Mouse (Mus musculus) lung, postnatal 25 days (tissue): ENCODE measurements around the gene Tmem208.
"Not testable (repeated sequence)": the region's sequence is repeated elsewhere in the genome, so short reads cannot be mapped to it uniquely, and the experiment has no call there.

Source experiments
- DNase-seq: peaks from one replicate; pipeline ENCODE4 v3.0.0; 2022; ENCODE audit warnings: low spot score

Gene Tmem208

GRCm38 (mm10) chr8:105326141-105326672, at the start of gene Tmem208, which contains the start of gene Lrrc29:
Gene Tmem208, plus strand, starts transcription at chr8:105326354.
Gene Lrrc29, minus strand, starts transcription at chr8:105326278.
- DNase-seq: peak; percentile 98

- peak; percentile 85 for DNase-seq
Observed at GRCm38 (mm10) chr8:105278911-105279334, 47.2 kb upstream of the Tmem208 start.

- DNase-seq: no peak
Observed at GRCm38 (mm10) chr8:105280567-105280966, 45.6 kb upstream of the Tmem208 start.

- no peak for DNase-seq
Observed at GRCm38 (mm10) chr8:105281821-105282220, 44.3 kb upstream of the Tmem208 start.

- DNase-seq: no peak
Observed at GRCm38 (mm10) chr8:105282239-105282638, 43.9 kb upstream of the Tmem208 start.

- no peak for DNase-seq
Observed at GRCm38 (mm10) chr8:105283074-105283473, 43.1 kb upstream of the Tmem208 start.

- no peak for DNase-seq
Observed at GRCm38 (mm10) chr8:105285514-105285913, 40.6 kb upstream of the Tmem208 start.

- DNase-seq: no peak
Observed at GRCm38 (mm10) chr8:105286907-105287306, 39.2 kb upstream of the Tmem208 start.

GRCm38 (mm10) chr8:105288231-105288630, 37.9 kb upstream of the Tmem208 start:
- DNase-seq: no peak

GRCm38 (mm10) chr8:105288958-105289732, 37.0 kb upstream of the Tmem208 start:
- peak; percentile 93 for DNase-seq

GRCm38 (mm10) chr8:105289805-105290460, 36.2 kb upstream of the Tmem208 start, which contains the start of gene 4931428F04Rik:
Gene 4931428F04Rik, minus strand, starts transcription at chr8:105289864.
- DNase-seq: no peak

- peak; percentile 92 for DNase-seq
Observed at GRCm38 (mm10) chr8:105290554-105291314, 35.4 kb upstream of the Tmem208 start.

GRCm38 (mm10) chr8:105291364-105291763, 34.8 kb upstream of the Tmem208 start:
- DNase-seq: not testable (repeated sequence)

GRCm38 (mm10) chr8:105291802-105292201, 34.4 kb upstream of the Tmem208 start:
- DNase-seq: not testable (repeated sequence)

GRCm38 (mm10) chr8:105292471-105292870, 33.7 kb upstream of the Tmem208 start:
- DNase-seq: no peak

- no peak for DNase-seq
Observed at GRCm38 (mm10) chr8:105293405-105293804, 32.7 kb upstream of the Tmem208 start.

GRCm38 (mm10) chr8:105294776-105295175, 31.4 kb upstream of the Tmem208 start:
- no peak for DNase-seq

GRCm38 (mm10) chr8:105295256-105295655, 30.9 kb upstream of the Tmem208 start:
- no peak for DNase-seq

- DNase-seq: peak; percentile 48
Observed at GRCm38 (mm10) chr8:105295895-105296573, 30.1 kb upstream of the Tmem208 start, which contains the start of gene Exoc3l. Gene Exoc3l, minus strand, starts transcription at chr8:105296101.

GRCm38 (mm10) chr8:105297511-105298192, 28.5 kb upstream of the Tmem208 start, which contains the start of gene E2f4:
Gene E2f4, plus strand, starts transcription at chr8:105297663.
- DNase-seq: peak; percentile 95
